Mouse (Mus musculus) left cerebral cortex, postnatal 10 days (tissue): ENCODE data around the gene Gpc5. TPM values are rescaled to one million over a fixed set of nuclear protein-coding genes. Genes with fewer than 3 reads are reported as not detected.

ENCODE experiments used
- DNase-seq, 2 experiments: peaks; one replicate each; pipeline ENCODE4 v3.0.0; 2021 to 2022; ENCODE audit warnings: low spot score in 2 of 2, mixed read lengths in 1 of 2; ENCODE audit errors: extremely low spot score in 1 of 2
- intact Hi-C: fragments of 180-260 bp; cut with DNase I; formaldehyde crosslinking; loops from one replicate; pipeline ENCODE4 v1.15.1; 2025
- microRNA-seq: library from miRNA; unstranded; fragments of <30 nt; microRNA quantifications from one replicate; pipeline ENCODE4 v1.2.0, GENCODE M21; 2022
- total RNA-seq, 2 experiments: library from RNA; stranded (reverse); gene quantifications; 2 replicates each; pipeline ENCODE4 v1.2.3; 2021

Gene Gpc5
- total RNA-seq, 2 experiments from 2014 or later = 37.9 to 45.4 TPM

DNA sequence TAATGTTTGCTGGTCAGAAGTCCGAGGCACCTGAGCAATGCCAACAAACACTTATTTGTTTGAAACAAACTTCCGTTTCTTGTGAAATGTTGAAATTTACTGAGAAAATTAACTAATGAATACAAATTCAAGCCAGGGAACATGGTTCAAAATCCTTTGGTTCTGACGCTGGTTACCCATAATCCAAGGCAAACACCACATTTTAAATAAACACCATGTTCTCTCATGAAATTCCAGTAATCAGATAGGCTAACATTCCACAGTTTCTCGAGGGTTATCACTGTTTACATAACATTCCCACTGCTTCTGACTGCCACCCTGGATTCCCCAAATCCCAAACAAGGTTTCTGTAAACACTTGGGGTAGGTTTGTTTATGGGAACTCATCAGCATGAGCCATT is 1356.2 kb downstream of the Gpc5 start:
- intact Hi-C loops = no loop called here
- DNase-seq = no peak

DNA sequence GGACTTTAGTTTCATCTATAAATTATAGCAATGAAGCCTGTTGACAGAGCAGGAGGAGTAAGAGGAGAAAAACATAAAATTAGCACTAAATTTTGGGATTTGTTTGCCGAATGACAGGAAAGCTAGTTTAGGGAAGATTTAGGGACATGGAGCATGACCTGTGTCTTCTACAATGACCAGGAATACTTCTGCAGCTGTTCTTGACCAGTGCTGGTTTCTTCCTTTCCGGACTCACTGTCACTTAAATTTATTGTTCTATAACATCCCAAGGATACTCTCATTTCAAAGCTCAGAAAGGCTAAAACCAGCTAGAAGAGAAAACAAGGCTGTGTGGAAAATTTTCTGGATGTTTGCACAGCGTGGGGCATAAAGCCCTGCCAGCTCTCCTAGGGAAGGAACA is 1361.3 kb downstream of the Gpc5 start:
- intact Hi-C loops = no loop called here
- no peak for DNase-seq

DNA sequence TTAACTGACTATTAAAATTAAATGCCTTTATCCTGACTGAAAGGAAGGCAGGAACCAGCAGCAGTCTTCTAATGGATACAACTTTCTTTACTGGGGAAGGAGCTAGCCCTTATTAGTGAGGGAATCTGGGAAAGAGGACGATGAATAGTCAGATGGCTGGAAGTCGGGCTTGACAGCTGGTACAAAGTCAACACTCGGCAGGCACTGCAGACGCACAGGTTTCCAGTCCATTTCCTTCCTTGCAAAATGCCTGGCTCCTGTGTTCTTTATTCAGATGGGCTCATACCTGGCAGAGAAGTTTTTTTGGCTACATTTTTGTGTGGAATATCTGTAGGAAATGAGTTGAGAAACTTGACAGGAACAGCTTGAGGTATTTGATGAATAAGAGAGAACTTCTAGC is 1364.2 kb downstream of the Gpc5 start:
- intact Hi-C loops = no loop called here
- DNase-seq = no peak

DNA sequence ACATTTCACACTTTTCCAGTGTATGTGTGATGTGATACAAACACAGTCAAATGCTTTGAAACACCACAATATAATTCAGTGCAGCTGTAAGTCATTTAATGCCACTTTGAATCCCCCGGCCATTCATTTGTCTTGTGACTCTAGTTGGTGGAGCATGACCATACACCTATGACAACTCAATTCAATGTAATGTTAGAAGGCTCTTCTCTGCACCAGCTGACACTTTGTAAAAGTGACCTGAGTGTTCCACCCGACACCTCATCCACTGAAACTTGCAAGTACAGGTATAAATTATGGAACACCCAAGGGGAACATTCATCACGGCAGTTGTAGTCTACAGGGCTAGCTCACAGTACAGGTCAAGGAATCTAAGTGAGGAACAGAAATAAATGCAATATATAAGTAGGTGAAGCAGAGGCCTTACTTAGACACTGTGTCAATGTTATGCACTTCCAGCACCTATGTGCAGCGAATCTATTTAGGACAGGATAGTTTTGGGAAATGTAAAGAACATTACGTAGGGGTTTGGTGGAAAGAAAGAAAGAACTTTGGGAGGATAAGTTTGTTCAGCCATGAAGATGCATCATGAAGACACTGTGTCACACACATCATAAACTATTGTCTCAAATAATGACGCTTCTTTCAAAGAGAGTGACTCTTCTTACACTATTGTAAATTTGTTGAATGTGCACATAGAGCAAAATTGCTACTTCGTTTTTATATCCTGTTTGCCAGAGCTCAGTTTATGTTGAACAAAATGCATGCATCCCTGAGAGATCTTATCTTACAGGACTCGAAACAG is 1381.6 kb downstream of the Gpc5 start:
- no peak for DNase-seq
- intact Hi-C loops = no loop called here

DNA sequence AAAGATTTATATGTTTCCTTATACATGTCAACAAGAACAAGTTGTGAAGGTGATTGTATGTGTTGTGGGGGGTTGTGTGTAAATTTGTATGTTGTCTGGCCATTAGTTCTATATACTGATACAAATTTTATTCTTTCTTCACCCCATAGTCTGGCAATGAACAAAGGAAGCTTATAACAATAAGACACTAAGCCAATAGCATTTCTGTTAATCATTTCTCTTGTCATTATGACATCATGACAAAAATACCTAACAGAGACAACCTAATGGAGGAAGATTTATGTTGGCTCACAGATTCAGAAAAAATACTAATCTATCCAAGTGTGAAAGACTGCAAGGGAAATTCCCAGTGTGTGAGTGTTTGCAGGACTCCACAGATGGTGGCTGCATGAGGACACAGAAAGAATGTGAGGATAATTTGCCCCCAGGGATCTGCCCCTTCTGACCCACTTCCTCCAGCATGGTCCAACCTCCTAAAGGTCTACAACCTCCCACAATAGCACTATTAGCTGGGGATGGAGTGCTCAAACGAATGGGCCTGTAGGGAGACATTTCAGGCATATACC is 1402.4 kb downstream of the Gpc5 start:
- intact Hi-C loops = no loop called here

DNA sequence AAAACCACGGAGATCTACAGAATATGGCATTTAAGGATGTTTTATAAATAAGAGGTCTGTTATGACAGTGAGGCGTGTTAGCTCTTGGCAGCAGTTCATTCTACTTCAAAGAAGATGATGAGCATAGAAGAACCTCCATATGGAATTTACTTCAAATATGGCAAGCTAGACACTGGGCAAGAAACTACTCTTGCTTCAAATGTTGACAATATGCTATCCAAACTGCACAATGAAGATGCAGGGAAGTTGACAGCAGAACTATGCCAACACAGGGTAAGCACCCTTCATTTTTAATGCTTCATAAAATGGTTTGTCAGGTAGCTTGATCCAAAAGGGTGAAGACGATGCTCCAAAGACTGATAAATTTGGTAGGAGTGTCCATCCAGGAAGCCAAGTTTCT is 1446.2 kb downstream of the Gpc5 start:
- no peak for DNase-seq
- intact Hi-C loops = no loop called here

More for the DNA sequence above, 1402.4 kb downstream of the Gpc5 start:
- no peak for DNase-seq

DNA sequence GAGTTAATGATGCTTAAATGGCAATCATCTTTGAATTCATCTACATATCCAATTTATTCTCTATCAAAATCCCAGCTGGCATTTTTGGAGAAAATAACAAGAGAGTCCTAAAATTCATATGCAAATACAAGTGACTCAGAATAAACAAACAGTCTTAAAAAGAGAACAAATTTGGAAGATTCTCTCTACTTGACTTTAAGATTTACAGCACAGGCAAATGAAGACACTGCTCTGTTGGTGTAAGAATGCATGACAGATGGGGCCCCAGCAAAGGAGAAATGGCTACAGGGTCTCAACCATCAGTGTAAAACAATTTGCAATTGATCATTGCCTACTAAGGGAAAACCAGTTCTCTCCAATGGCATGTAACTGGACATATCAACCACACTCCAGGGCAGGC is 1451.7 kb downstream of the Gpc5 start:
- intact Hi-C loops = no loop called here
- no peak for DNase-seq

DNA sequence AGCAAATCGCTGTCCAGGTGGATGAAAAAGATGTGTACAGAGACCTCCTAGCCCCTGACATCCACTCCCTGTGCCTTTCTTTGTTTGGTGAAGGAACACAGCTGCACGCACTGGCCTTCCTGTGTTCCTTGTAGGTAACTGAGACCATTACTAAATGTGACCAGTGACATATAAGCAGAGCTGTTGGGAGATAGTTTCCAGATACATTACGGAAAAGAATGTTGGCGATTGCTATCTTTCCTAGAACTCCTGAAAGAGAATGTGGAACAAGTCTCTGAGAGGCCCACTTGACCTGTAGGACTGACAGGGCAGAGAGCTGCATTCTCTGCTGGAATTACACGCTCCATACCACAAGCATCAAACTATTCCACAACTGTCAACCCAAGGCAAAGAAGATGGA is 1459.4 kb downstream of the Gpc5 start:
- no peak for DNase-seq
- intact Hi-C loops = no loop called here

DNA sequence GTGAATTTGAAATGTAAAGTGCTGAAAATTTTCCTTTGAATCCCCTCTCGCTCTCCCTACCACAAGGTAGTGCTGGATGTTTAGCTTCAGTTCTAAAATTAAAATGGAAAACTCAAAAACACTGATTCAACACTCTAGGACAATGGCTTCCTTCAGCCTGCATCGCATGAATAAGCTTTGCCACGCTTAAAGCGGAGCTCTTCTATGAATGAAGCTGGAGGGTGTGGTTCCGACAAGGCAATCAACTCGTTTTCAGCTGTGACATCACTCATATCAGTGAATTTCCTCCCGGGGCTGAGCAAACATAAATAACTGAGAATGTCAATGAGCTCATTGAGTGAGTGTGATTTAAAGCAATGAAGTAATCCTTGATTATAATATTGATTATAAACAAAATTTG is 1461.3 kb downstream of the Gpc5 start:
- intact Hi-C loops = no loop called here
- DNase-seq = no peak

DNA sequence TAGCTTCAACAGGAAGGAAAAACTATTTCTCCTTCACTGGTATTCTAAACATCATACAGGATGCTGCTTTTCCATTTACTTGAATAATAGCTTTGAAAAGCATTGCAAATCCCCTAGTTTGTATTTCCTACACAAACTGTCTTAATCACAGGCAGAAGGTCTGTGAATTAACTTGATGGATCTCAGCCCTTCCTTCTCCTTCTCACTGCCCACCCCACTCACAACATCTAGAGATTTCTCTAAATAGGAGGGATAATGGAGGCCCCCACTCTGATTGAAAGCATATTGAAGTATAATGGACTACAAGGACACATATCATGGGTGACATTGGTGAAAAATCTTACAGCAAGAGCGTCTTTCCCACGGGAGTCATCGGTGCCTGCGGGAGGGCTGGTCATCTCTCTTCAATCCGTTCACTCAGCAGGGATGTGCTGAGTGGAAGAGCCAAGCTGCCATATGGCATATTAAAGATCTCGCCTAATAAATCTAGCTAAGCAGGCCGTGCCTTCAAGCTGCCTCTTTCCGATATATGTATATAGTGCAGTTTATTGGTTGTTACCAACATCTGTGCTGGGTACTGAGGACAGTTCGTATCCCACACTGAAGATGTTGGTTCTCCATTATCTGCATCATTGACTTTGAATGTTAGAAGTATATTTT is 1466.3 kb downstream of the Gpc5 start:
- intact Hi-C loops = no loop called here
- DNase-seq = no peak

DNA sequence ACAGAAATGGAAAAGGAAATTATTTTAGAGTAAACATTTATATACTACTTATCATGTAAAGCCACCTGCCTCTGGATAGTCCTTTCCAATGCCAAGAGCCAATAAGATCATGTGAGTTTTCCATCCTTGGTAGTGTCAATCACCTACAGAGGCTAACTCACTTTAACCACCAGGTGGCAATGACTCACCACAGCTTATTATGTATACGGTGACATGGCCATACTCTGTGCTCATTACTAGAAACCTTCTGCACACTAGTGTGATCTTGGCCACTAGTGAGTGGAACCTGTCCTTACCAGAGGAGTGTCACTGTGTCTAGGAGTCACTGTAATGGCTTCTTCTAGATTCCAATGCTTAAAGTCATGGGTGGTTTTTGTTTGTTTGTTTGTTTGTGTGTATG is 1468.0 kb downstream of the Gpc5 start:
- intact Hi-C loops = loop anchor here (5.0 kb wide), 1 partner anchor 367 kb away; the partner anchor contains the start of gene Gpc6
- no peak for DNase-seq

Small RNA genes lying within 50 kb of the gene (microRNA-seq; reads per million reads assigned to microRNA genes)
- 2,701 reads per million, percentile 86 among the genes with 10 or more reads in this experiment for gene Mir17
- gene Mir18 = 313 reads per million, percentile 66 among the genes with 10 or more reads in this experiment
- gene Mir19a = 1.1 reads per million
- 3.4 reads per million, percentile 7 among the genes with 10 or more reads in this experiment for gene Mir19b-1
- gene Mir20a = 613 reads per million, percentile 72 among the genes with 10 or more reads in this experiment
- gene Mir92-1 = 1,300 reads per million, percentile 80 among the genes with 10 or more reads in this experiment
